Mouse (Mus musculus) gastrocnemius, adult 8-10 months (tissue): ENCODE measurements around the gene Nfkb1. TPM values are rescaled to one million over a fixed set of nuclear protein-coding genes. Genes with fewer than 3 reads are reported as not detected.

Experiments
- DNase-seq, 2 experiments: peaks; one replicate each; pipeline ENCODE4 v3.0.0; 2022; ENCODE audit warnings: low spot score in 2 of 2
- total RNA-seq, 4 experiments: library from RNA; stranded (reverse); gene quantifications; 2 replicates each; pipeline ENCODE4 v1.2.4; 2022

The Nfkb1 gene
- total RNA-seq, result 10 to 100 TPM; 17.2 to 21.6 (median 19.0) TPM

- DNase-seq, result peak; percentile 34 to 36
Observed at GRCm38 (mm10) chr3:135691191-135692131, at the start of gene Nfkb1. Nfkb1 (minus strand) TSS chr3:135691547.

DNA sequence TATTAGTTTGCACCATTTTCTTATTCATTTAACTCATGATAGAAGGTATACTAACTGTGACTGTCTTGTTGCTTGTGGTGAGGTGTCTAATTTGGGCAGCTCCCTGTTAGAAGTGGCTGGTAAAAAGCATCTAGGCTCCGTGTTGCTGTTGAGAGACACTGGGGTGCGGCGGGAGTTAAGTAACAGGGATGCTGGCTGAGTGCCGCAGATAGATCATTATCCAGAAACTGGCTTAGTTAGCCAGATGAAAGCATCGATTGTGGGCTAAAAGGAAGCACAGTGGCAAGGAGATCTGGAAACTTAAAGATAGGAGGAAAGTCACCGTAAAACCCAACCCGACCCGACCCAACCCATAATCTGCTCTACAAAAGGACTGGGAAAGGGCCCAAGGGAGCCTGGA is 49.4 kb upstream of the Nfkb1 start:
- no peak for DNase-seq

DNA sequence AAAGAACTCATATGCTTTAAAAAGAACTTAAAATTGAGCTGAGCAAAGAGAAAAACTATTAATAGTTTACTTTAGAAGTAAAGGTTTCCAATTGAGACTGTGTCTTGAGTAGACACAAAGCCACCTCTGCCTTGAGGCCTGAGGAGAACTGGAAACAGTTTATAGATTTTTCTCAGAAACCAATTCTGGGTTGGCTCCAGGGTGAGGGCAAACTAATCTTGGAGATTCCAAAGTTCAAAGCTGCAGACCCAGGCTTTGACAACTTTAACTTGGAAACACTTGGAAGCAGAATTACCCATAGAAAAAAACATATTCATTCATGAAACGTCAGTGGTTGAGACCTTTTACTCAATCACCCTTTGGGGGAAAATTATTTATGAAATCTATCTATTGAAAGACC is 43.4 kb upstream of the Nfkb1 start:
- DNase-seq, result no peak

DNA sequence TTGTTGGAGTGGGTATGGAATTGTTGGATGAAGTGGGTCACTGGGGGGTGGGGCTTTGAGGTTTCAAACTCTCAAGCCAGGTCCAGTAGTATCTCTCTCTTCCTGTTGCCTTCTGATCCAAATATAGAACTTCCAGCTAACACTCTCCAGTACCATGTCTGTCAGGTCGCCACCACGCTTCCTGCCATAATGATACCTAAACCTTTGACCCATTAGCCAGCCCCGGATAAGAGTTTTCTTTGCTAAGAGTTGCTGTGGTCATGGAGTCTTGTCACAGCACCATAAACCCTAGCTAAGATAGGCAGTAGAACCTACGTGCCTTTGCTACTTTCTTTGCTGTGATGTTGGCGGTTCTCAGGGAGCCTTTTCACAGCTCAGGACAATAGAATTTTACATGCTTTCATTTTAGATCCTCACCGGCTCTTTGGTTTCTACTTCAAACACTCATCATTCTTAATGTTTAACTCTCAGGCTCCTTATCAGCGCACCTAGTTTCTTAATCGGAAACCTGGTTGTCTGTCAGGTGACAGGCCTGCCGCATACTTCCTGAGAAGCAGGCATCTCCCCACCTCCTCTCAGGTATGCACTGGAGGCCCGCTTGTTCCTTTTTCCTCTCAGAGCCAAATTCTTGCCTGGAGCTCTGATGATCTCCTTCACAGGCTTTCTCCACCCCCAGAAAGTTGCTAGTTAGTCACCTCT is 41.5 kb upstream of the Nfkb1 start:
- no peak for DNase-seq

GRCm38 (mm10) chr3:135731292-135732047 is 40.1 kb upstream of the Nfkb1 start:
- DNase-seq, result peak; percentile 82 to 89

- DNase-seq, result no peak
Observed at GRCm38 (mm10) chr3:135730790-135731189, 39.4 kb upstream of the Nfkb1 start.

- peak; percentile 18 to 43 for DNase-seq
Observed at GRCm38 (mm10) chr3:135729575-135729974, 38.2 kb upstream of the Nfkb1 start.

DNA sequence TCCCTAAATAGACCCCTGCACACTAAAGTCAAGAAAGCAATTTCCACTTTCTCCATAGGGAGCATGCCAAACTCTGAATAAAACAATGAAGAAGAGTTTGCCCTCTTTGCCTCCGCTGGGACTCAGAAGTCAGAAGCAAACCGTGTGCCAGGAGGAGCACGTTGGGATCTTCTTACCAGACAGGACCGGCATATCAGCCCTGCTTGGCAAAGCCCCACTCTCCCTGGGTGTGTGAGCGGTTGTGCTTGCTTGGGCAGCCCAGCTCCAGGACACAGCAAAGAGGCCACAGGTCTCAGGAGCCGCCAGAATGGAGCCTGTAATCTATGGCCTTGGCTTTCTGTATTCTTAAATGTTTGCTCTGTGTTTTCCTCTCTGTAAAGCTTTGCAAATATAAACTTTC is 37.6 kb upstream of the Nfkb1 start:
- DNase-seq, result no peak

GRCm38 (mm10) chr3:135727339-135727738 is 36.0 kb upstream of the Nfkb1 start:
- DNase-seq, result no peak

DNA sequence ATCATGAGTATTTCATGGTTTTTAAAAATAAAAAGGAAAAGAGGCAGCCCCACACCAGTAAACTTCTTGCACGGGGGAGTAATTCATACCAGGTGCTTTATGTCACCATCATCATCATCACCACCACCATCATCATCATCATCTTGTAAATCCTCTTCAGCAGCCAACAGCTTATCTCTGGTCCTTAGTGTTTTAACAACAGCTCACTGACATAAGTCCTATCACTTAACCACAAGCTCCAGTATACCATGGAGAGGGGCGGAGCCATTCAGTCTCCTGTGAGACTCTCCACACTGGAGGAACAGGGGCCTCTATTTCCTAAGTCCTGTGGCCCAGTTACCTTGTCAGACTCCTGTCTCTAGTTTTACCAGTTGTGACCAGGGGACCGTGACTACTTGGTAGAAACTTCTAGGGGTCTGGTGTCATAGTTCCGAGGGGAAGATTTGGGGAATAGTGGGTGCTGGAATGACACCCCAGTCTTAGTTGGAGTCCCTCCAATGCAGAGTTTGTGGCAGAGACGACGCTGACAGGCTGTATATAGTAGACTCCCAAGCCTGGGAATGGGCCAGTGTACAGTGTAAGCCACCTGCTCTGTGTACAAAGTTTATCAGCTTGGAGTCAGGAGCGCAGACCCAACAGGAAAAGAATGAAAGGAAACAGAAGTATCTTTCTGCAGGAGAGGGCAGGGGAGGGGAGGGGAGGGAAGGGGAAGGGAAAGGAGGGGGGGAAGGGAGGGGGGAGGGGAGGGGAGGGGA is 35.4 kb upstream of the Nfkb1 start:
- no peak for DNase-seq

- DNase-seq, result no peak
Observed at GRCm38 (mm10) chr3:135726023-135726422, 34.7 kb upstream of the Nfkb1 start.

GRCm38 (mm10) chr3:135722104-135722503 is 30.8 kb upstream of the Nfkb1 start:
- no peak for DNase-seq

- DNase-seq, result no peak
Observed at GRCm38 (mm10) chr3:135719969-135720368, 28.6 kb upstream of the Nfkb1 start.

GRCm38 (mm10) chr3:135719179-135719532 is 27.8 kb upstream of the Nfkb1 start:
- DNase-seq, result no peak

DNA sequence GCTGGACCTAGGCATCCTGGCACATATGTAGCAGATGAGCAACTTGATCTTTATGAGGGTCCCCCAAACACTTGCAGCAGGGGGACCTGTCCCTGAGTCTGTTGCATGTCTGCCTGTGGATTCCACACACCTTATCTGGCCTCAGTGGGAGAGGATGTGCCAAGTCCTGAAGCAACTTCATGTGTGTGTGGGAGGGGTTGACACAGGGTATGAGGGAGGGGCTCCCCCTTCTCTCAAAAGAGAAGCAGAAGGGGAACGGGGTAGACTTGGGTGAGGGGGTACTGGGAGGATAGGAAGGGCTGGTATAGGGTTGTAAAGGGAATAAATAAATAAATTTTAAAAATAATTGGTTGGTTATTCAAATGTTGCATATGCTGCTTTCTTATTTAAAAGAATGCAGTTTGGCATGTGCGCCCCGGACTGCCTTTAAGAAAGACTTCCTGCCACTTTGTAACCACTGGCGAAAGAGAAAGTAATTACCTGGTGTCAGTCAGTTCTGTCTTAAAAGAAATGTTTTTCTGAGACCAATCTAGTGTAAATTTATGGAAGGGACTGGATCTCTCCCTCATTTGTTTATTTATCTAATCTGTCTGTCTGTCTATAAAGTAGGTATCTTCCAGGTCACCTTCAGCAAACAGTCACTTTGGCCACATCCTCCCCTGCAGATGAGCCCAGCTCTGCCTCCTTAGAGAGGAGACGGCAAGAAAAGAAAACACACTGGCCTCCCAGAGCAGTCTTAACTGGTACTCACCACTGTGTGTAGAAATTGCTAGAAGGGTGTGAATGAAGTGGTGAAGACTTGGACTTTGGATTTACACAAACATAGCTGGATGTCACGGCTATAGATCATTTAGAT is 27.2 kb upstream of the Nfkb1 start:
- DNase-seq, result no peak

DNA sequence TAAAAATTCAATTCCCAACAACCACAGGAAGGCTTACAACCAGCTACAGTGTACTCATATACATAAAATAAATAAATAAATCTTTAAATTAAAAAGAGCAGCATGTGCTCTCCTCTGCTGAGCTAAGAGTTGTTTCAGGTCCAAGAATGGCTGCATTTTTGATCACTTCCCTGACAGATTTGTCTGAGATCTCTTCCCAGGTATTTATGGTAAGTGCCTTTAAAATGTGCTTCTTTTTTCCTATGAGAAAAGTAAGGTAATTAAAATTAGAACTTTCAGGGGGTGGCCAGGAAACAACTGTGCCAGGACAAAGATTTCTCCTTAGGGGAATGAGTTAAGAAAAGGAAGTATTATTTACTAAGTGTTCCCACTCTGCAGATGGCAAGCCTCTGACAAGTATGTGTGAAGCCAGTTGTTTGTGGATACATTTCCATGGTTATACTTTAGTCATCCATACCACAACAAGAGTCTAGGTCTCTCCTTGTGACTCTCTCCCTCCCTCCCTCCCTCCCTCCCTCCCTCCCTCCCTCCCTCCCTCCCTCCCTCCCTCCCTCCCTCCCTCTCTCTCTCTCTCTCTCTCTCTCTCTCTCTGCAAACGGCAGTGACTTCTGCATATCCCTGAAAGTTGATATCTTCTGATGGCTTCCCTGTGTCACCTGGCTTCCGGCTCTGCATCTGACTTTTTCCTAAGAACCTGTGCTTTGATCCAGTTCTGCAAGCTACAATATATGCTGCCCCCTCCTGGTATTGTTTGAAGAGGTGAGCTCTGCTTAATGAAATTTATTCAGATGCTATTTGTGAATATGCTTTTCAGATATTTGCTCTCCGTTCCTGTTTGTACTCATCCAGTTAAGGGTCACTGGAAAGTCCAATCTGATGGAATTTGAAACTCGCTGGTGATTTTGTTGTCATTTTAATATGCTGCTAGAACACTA is 21.9 kb upstream of the Nfkb1 start:
- no peak for DNase-seq

- no peak for DNase-seq
Observed at GRCm38 (mm10) chr3:135711613-135712012, 20.3 kb upstream of the Nfkb1 start.

- no peak for DNase-seq
Observed at GRCm38 (mm10) chr3:135711040-135711570, 19.8 kb upstream of the Nfkb1 start.

DNA sequence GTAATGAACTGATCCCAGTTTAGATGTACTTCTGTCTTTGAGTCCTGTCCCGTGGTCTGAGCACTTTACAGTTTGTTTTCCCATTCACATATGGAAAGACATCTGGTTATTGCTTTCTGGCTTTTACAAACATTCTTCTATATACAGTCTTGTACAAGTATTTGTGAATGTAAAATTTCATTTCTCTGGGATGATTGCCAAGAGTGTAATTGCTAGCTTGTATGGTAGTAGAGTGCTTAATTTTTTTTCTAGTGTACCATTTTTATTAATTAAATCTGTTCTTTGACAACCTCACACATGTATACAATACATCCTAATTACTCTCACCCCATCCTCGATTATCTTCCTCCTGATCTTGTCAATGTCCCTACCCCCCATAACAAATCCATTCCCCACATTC is 12.0 kb upstream of the Nfkb1 start:
- DNase-seq, result no peak
